Mouse (Mus musculus) liver, adult 2 months (tissue): ENCODE measurements around the gene Gin1. TPM values are rescaled to one million over a fixed set of nuclear protein-coding genes. Genes with fewer than 3 reads are reported as not detected.
"Not testable (repeated sequence)": the region's sequence is repeated elsewhere in the genome, so short reads cannot be mapped to it uniquely, and the experiment has no call there.

Experiments used
- DNase-seq: peaks from one replicate; pipeline ENCODE4 v3.0.0-alpha.2; 2011; ENCODE audit warnings: low read depth, low spot score; ENCODE audit errors: extremely low read depth
- H3K27ac ChIP-seq: fragments of 200-500 bp; replicated peaks from 2 replicates; pipeline ENCODE4 v1.5.1; 2012; ENCODE audit warnings: low read depth, mild to moderate bottlenecking, control low read depth, inconsistent platforms, low read length; ENCODE audit not compliant: insufficient read depth
- H3K27me3 ChIP-seq: fragments of 200-500 bp; 2 replicates; pipeline ENCODE4 v1.6.1; 2012; ENCODE audit warnings: mild to moderate bottlenecking, moderate library complexity, low read length, inconsistent platforms; ENCODE audit not compliant: control insufficient read depth, insufficient read depth
- H3K36me3 ChIP-seq: fragments of 200-500 bp; 2 replicates; pipeline ENCODE4 v1.6.1; 2012; ENCODE audit warnings: low read length, inconsistent platforms; ENCODE audit not compliant: control insufficient read depth, insufficient read depth
- H3K4me1 ChIP-seq: fragments of 200-500 bp; 2 replicates; pipeline ENCODE4 v1.6.1; 2011; ENCODE audit warnings: low read length; ENCODE audit not compliant: control insufficient read depth, insufficient read depth
- H3K4me3 ChIP-seq: fragments of 200-500 bp; 2 replicates; pipeline ENCODE4 v1.5.1; 2011; ENCODE audit warnings: low read depth, mild to moderate bottlenecking, control low read depth, low read length, moderate library complexity; ENCODE audit not compliant: insufficient read depth
- H3K79me2 ChIP-seq: fragments of 200-500 bp; 2 replicates; pipeline ENCODE4 v1.6.1; 2012; ENCODE audit warnings: inconsistent platforms, mild to moderate bottlenecking, low read length, moderate library complexity; ENCODE audit not compliant: control insufficient read depth, insufficient read depth
- H3K9ac ChIP-seq: fragments of 200-500 bp; 2 replicates; pipeline ENCODE4 v1.6.1; 2012; ENCODE audit warnings: low read depth, mild to moderate bottlenecking, control low read depth, inconsistent platforms, low read length
- CTCF ChIP-seq: fragments of 200-500 bp; IDR thresholded peaks from 2 replicates; pipeline ENCODE4 v1.5.1; 2011; ENCODE audit warnings: low read depth, low read length, control low read depth
- POLR2A ChIP-seq: fragments of 200-500 bp; IDR thresholded peaks from 2 replicates; pipeline ENCODE4 v1.6.1; 2011; ENCODE audit warnings: low read length, control low read depth; ENCODE audit not compliant: insufficient read depth; ENCODE audit errors: extremely low read depth
- WGBS: fragments of 180-500 bp; shearing (Covaris S2); methylation state at CpG from one replicate; pipeline ENCODE4 v1.1.7; 2018; 5-methylcytosine and 5-hydroxymethylcytosine counted together
- polyA plus RNA-seq: library from polyadenylated mRNA; depleted of rRNA; stranded (reverse); fragments of >200 nt; gene quantifications from 2 replicates; pipeline ENCODE4 v1.2.3, GENCODE M21; 2012
- total RNA-seq: library from RNA; depleted of rRNA; stranded (reverse); fragments of >200 nt; gene quantifications from 2 replicates; pipeline ENCODE4 v1.2.3, GENCODE M21; 2014

The Gin1 gene
- total and polyA plus RNA-seq, 2 experiments, result 1.9 to 9.9 TPM

- Histone ChIP-seq H3K27me3 (no peaks in the 10 kb centered on the region), H3K9ac (no peak overlapping the region), H3K79me2 (peaks cover 19% of the 10 kb centered on the region; the same call in 1 of the 2 replicates), H3K4me1 (peaks cover 5% of the 10 kb centered on the region), H3K36me3 (peaks cover 16% of the 10 kb centered on the region), H3K27ac (no peak overlapping the region), H3K4me3 (no peak overlapping the region)
- WGBS, result 67% methylated on average over 6 of the region's 6 CpGs
- TF ChIP-seq CTCF, result no peak
- no peak for TF ChIP-seq POLR2A
- DNase-seq, result no peak
Measured at GRCm38 (mm10) chr1:97761477-97761876, 8.5 kb upstream of the Gin1 start.

GRCm38 (mm10) chr1:97765712-97766111 lies 4.3 kb upstream of the Gin1 start:
- H3K36me3 ChIP-seq, H3K4me3 ChIP-seq, H3K9ac ChIP-seq, H3K27me3 ChIP-seq, DNase-seq, H3K27ac ChIP-seq, H3K4me1 ChIP-seq: not testable (repeated sequence)
- peaks cover 15% of the 10 kb centered on the region; the same call in 1 of the 2 replicates for H3K79me2 ChIP-seq
- 81% methylated on average over 4 of the region's 4 CpGs for WGBS

GRCm38 (mm10) chr1:97768089-97768488 lies 1.9 kb upstream of the Gin1 start:
- no peaks in the 10 kb centered on the region for H3K36me3 ChIP-seq
- no peaks in the 10 kb centered on the region for H3K27me3 ChIP-seq
- no peak overlapping the region for H3K27ac ChIP-seq
- peaks cover 9% of the 10 kb centered on the region; the same call in 1 of the 2 replicates for H3K4me1 ChIP-seq
- TF ChIP-seq CTCF (no peak), POLR2A (no peak)
- H3K9ac ChIP-seq, result no peak overlapping the region
- 41% methylated on average over 2 of the region's 2 CpGs for WGBS
- peak; percentile 35 for DNase-seq
- H3K79me2 ChIP-seq, result peaks cover 10% of the 10 kb centered on the region; the same call in 1 of the 2 replicates
- peak overlapping the region; percentile 27; the same call in 1 of the 2 replicates for H3K4me3 ChIP-seq

GRCm38 (mm10) chr1:97768906-97769293 lies 1.1 kb upstream of the Gin1 start:
- Histone ChIP-seq H3K79me2 (peaks cover 7% of the 10 kb centered on the region; the same call in 1 of the 2 replicates), H3K4me1 (peaks cover 9% of the 10 kb centered on the region; the same call in 1 of the 2 replicates), H3K4me3 (peak overlapping the region; percentile 87), H3K36me3 (no peaks in the 10 kb centered on the region), H3K27ac (peak overlapping the region; percentile 37; the same call in 1 of the 2 replicates), H3K9ac (peak overlapping the region; percentile 87; the same call in 1 of the 2 replicates), H3K27me3 (no peaks in the 10 kb centered on the region)
- WGBS, result 2% methylated on average over 7 of the region's 7 CpGs
- DNase-seq, result no peak
- no peak for TF ChIP-seq CTCF

- Histone ChIP-seq H3K4me3 (peak overlapping the region; percentile 87), H3K27ac (peak overlapping the region; percentile 88), H3K9ac (peak overlapping the region; percentile 87), H3K36me3 (no peaks in the 10 kb centered on the region), H3K27me3 (no peaks in the 10 kb centered on the region), H3K79me2 (peaks cover 4% of the 10 kb centered on the region; the same call in 1 of the 2 replicates), H3K4me1 (peaks cover 9% of the 10 kb centered on the region; the same call in 1 of the 2 replicates)
- under 1% methylated on average over 40 of the region's 40 CpGs for WGBS
- peak; percentile 92 for DNase-seq
- TF ChIP-seq POLR2A (no peak), CTCF (no peak)
Measured at GRCm38 (mm10) chr1:97769294-97769903, 573 bp upstream of the Gin1 start.

- WGBS, result 12% methylated on average over 7 of the region's 7 CpGs
- Histone ChIP-seq H3K79me2 (no peaks in the 10 kb centered on the region; the same call in 1 of the 2 replicates), H3K27me3 (no peaks in the 10 kb centered on the region), H3K4me1 (peaks cover 5% of the 10 kb centered on the region; the same call in 1 of the 2 replicates), H3K4me3 (peak overlapping the region; percentile 87; the same call in 1 of the 2 replicates), H3K36me3 (peaks cover under 1% of the 10 kb centered on the region; the same call in 1 of the 2 replicates), H3K9ac (0 out of 2 replicates have a peak overlapping the region, but pooled peaks have one; percentile 1), H3K27ac (peak overlapping the region; percentile 25)
- TF ChIP-seq CTCF, result no peak
- no peak for TF ChIP-seq POLR2A
- DNase-seq, result peak; percentile 83
Measured at GRCm38 (mm10) chr1:97771118-97771517, 1.1 kb downstream of the Gin1 start.
